Comparison of ENCODE assay signal across 8 mouse cellular contexts in the genomic region with DNA sequence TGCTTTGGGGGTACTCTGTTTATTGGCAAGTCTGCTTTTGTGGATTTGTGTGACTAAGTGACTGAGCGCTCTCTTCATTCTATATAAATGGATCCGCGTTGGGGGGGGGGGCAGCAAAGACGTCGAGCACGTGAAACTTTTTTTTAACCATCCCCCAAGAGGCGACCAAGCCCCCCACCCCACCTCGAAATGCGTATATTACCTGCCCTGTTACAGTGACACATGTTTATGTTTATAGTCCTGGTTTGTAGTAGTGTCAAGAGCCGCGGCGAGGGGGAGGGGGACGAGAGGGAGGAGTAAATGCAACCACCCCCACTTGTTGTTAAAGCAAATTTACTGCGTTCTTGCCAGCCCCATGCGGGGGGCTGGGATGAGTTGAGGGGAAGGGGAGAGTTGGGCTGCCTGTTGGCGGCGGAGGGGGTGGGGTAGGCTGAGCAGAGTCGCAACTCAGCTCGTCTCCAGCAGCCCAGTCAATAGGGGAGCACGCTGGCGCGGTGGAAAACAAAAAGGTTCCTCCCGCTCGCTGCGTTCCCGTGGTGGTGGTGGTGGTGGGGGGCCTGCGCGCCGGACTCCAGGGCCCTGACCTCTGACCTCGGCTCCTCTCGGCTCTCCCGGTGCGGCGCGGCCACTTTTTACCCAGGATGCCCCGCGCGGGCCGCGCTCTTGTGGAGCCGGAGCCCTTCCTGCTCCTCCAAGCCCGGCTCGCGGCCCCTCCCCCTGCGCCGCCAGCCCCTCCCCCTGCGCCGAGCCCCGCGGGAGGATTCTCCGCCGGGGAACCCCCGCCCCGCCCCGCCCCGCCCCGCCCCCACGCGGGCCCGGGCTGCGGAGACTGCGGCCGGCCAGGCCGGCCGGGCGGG. TPM values are rescaled to one million over a fixed set of nuclear protein-coding genes. Genes with fewer than 3 reads are reported as not detected.
DNase-seq lines count a peak whose midpoint lies in the region; ATAC-seq and TF ChIP-seq lines count a peak whose summit lies in the region.

No protein-coding gene starts in this region.

- peaks cover 31% of the 10 kb centered on the region for H3K4me1 ChIP-seq in E14TG2a.4 (replicated peaks; ENCODE audit: low read depth, low read length)
- H3K4me1 ChIP-seq in forebrain, embryonic 11.5 days (replicated peaks; ENCODE audit: control insufficient read depth, insufficient read depth, low read length): peaks cover 17% of the 10 kb centered on the region
- peaks cover 6% of the 10 kb centered on the region for H3K4me1 ChIP-seq in lung, adult 2 months (ENCODE audit: control insufficient read depth, insufficient read depth, low read length)
- peaks cover 6% of the 10 kb centered on the region; the same call in 1 of the 2 replicates for H3K4me1 ChIP-seq in neural tube, embryonic 14.5 days (ENCODE audit: control insufficient read depth, insufficient read depth, low read length)

- ATAC-seq in forebrain, embryonic 11.5 days (replicated peaks; ENCODE audit: low FRiP score): peak; percentile 89
- ATAC-seq in neural tube, embryonic 14.5 days (ENCODE audit: low read depth): peak; percentile 92

- no peaks in the 10 kb centered on the region for H3K36me3 ChIP-seq in E14TG2a.4 (ENCODE audit: insufficient read depth, low read length)
- no peaks in the 10 kb centered on the region for H3K36me3 ChIP-seq in forebrain, embryonic 11.5 days (ENCODE audit: control insufficient read depth, insufficient read depth, low read length)
- no peaks in the 10 kb centered on the region for H3K36me3 ChIP-seq in neural tube, embryonic 14.5 days (ENCODE audit: control insufficient read depth, insufficient read depth, low read length)

- peak; percentile 81 for DNase-seq in c-Kit-positive CD71-negative TER-119-negative erythroid progenitor cells, embryonic 14.5 days (ENCODE audit: low read depth)
- peak; percentile 99 for DNase-seq in forebrain, embryonic 11.5 days (ENCODE audit: low spot score)
- DNase-seq in heart, postnatal 10 days: peak; percentile 96 to 97
- DNase-seq in layer of hippocampus, adult 2 months (ENCODE audit: low spot score in 2 of 2): peak; percentile 87
- peak; percentile 94 for DNase-seq in lung, adult 2 months
- DNase-seq in testis, postnatal 14 days (ENCODE audit: low spot score): peak; percentile 96

- peak; percentile 62; the same call in 1 of the 2 replicates for TF ChIP-seq POLR2A in lung, adult 2 months (IDR thresholded peaks at IDR 0.05; ENCODE audit: borderline replicate concordance, extremely low read depth, low read depth, low read length)

- H3K4me3 ChIP-seq in E14TG2a.4 (replicated peaks; ENCODE audit: low read length): peak overlapping the region; percentile 83
- H3K4me3 ChIP-seq in forebrain, embryonic 11.5 days (ENCODE audit: low read depth, low read length): peak overlapping the region; percentile 51
- peak overlapping the region; percentile 70 for H3K4me3 ChIP-seq in layer of hippocampus, adult 2 months
- H3K4me3 ChIP-seq in lung, adult 2 months (replicated peaks; ENCODE audit: extremely low read depth, low read depth, low read length): peak overlapping the region; percentile 97
- H3K4me3 ChIP-seq in neural tube, embryonic 14.5 days (ENCODE audit: low read depth, low read length): peak overlapping the region; percentile 63

- H3K27ac ChIP-seq in forebrain, embryonic 11.5 days (ENCODE audit: low read depth, low read length): peak overlapping the region; percentile 100
- H3K27ac ChIP-seq in layer of hippocampus, adult 2 months: peak overlapping the region; percentile 98
- peak overlapping the region; percentile 99 for H3K27ac ChIP-seq in neural tube, embryonic 14.5 days (ENCODE audit: low read depth, low read length)

- H3K27me3 ChIP-seq in E14TG2a.4 (ENCODE audit: insufficient read depth, low read length): peaks cover 13% of the 10 kb centered on the region
- H3K27me3 ChIP-seq in forebrain, embryonic 11.5 days (ENCODE audit: control insufficient read depth, insufficient read depth, low read length): no peaks in the 10 kb centered on the region
- no peaks in the 10 kb centered on the region for H3K27me3 ChIP-seq in neural tube, embryonic 14.5 days (ENCODE audit: control insufficient read depth, insufficient read depth, low read length)

- intact Hi-C loops in heart, postnatal 10 days (cut with DNase I): loop anchor here (1.0 kb wide), 2 partner anchors 8 to 27 kb away; no protein-coding TSS in a partner anchor

- H3K9me3 ChIP-seq in E14TG2a.4 (ENCODE audit: low read length): no peaks in the 10 kb centered on the region
- no peaks in the 10 kb centered on the region for H3K9me3 ChIP-seq in forebrain, embryonic 11.5 days (ENCODE audit: control insufficient read depth, low read length)
- no peaks in the 10 kb centered on the region for H3K9me3 ChIP-seq in neural tube, embryonic 14.5 days (ENCODE audit: control insufficient read depth, low read length)

- H3K4me2 ChIP-seq in forebrain, embryonic 11.5 days (ENCODE audit: low read depth, low read length, severe bottlenecking): peak overlapping the region; percentile 82
- H3K4me2 ChIP-seq in neural tube, embryonic 14.5 days (ENCODE audit: low read depth, low read length): peak overlapping the region; percentile 69

- TF ChIP-seq CTCF in E14TG2a.4 (conservative IDR thresholded peaks at IDR 0.05; ENCODE audit: low read length): no peak
- TF ChIP-seq CTCF in layer of hippocampus, adult 2 months (conservative IDR thresholded peaks at IDR 0.05): no peak
- TF ChIP-seq CTCF in lung, adult 2 months (IDR thresholded peaks at IDR 0.05; ENCODE audit: insufficient read depth, low read length): no peak

- peak overlapping the region; percentile 99 for H3K9ac ChIP-seq in forebrain, embryonic 11.5 days (ENCODE audit: low read length)
- H3K9ac ChIP-seq in neural tube, embryonic 14.5 days (replicated peaks; ENCODE audit: low read depth, low read length): peak overlapping the region; percentile 61

- 0% methylated on average over 62 of the region's 66 CpGs for WGBS in forebrain, embryonic 11.5 days
- WGBS in lung, adult 2 months: under 1% methylated on average over 57 of the region's 66 CpGs
- under 1% methylated on average over 47 of the region's 66 CpGs for WGBS in neural tube, embryonic 14.5 days

RNA-seq across cellular contexts. Expression of gene Mllt10, which starts 1.1 kb away (rescaled TPM):
- 52.9 and 54.2 TPM in 2 replicates for polyA plus RNA-seq in forebrain, embryonic 11.5 days (2014; fragmentation: Nextera tagmentation; extraction: Ambion mirVana)
- 10 to 100 TPM; 40.6 to 43.1 TPM for total RNA-seq in heart, postnatal 10 days (2021)
- total RNA-seq in layer of hippocampus, adult 2 months (2021): 10 to 100 TPM; 63.6 to 67.6 TPM
- 27.3 and 34.7 TPM in 2 replicates for polyA plus RNA-seq in lung, adult 2 months (2012; rRNA removed)
- polyA plus RNA-seq in neural tube, embryonic 14.5 days (2014; fragmentation: Nextera tagmentation; extraction: Ambion mirVana): 34.6 and 36.5 TPM in 2 replicates

RNA-seq across cellular contexts. Expression of gene Skida1, which starts 7.3 kb away (rescaled TPM):
- polyA plus RNA-seq in forebrain, embryonic 11.5 days (2014; fragmentation: Nextera tagmentation; extraction: Ambion mirVana): 20.2 and 23.3 TPM in 2 replicates
- total RNA-seq in heart, postnatal 10 days (2021): 1 to 10 TPM; 4.8 to 5.7 TPM
- 10 to 100 TPM; 16.8 to 16.9 TPM for total RNA-seq in layer of hippocampus, adult 2 months (2021)
- polyA plus RNA-seq in lung, adult 2 months (2012; rRNA removed): 1.8 and 2.1 TPM in 2 replicates
- polyA plus RNA-seq in neural tube, embryonic 14.5 days (2014; fragmentation: Nextera tagmentation; extraction: Ambion mirVana): 3.9 and 5.3 TPM in 2 replicates

RNA-seq across cellular contexts. Expression of gene A930004D18Rik, which starts 18.6 kb away (rescaled TPM):
- 12.2 and 15.4 TPM in 2 replicates for polyA plus RNA-seq in forebrain, embryonic 11.5 days (2014; fragmentation: Nextera tagmentation; extraction: Ambion mirVana)
- 1 to 10 TPM; 3.0 to 4.2 TPM for total RNA-seq in heart, postnatal 10 days (2021)
- total RNA-seq in layer of hippocampus, adult 2 months (2021): 1 to 10 TPM; 4.2 to 4.3 TPM
- polyA plus RNA-seq in lung, adult 2 months (2012; rRNA removed): 3.3 and 4.4 TPM in 2 replicates
- 8.2 and 8.6 TPM in 2 replicates for polyA plus RNA-seq in neural tube, embryonic 14.5 days (2014; fragmentation: Nextera tagmentation; extraction: Ambion mirVana)

RNA-seq across cellular contexts. Expression of gene H2al2a, which starts 59.4 kb away (rescaled TPM):
- not detected in 2 replicates for polyA plus RNA-seq in forebrain, embryonic 11.5 days (2014; fragmentation: Nextera tagmentation; extraction: Ambion mirVana)
- not detected for total RNA-seq in heart, postnatal 10 days (2021)
- total RNA-seq in layer of hippocampus, adult 2 months (2021): not detected
- not detected in 2 replicates for polyA plus RNA-seq in lung, adult 2 months (2012; rRNA removed)
- not detected in 2 replicates for polyA plus RNA-seq in neural tube, embryonic 14.5 days (2014; fragmentation: Nextera tagmentation; extraction: Ambion mirVana)

Comparison
In these comparisons a context has a peak if more than half of its experiments do, and no peak if none do; other contexts are left out.
1. Peak in every context shown above with its lines: DNase-seq, ATAC-seq, H3K4me3 ChIP-seq and H3K27ac ChIP-seq.